Mouse (Mus musculus) MEL (cell line): ENCODE measurements at regions not wholly inside any gene's neighbourhood (a gene's known extent, or its start where the extent isn't known, plus 50 kb on each side); places are given as distances from the start of the nearest gene placed in this dataset.

Experiments used
- DNase-seq: peaks from one replicate; pipeline ENCODE4 v3.0.0; 2011; ENCODE audit warnings: low read depth, low spot score
- H3K27ac ChIP-seq: 2 replicates; pipeline ENCODE4 v1.5.1; 2012; ENCODE audit warnings: low read depth, mild to moderate bottlenecking, control low read depth, low read length, moderate library complexity; ENCODE audit not compliant: control insufficient read depth
- H3K27me3 ChIP-seq, 2 experiments: fragments of 150-350 bp in 1 of 2; sonication (generic) in 1 of 2; 2 replicates each; pipeline ENCODE4 v1.6.1; 2012; ENCODE audit warnings: low read length in 2 of 2, mild to moderate bottlenecking in 2 of 2, improper control_type of control experiment in 1 of 2, moderate library complexity in 1 of 2; ENCODE audit not compliant: insufficient read depth in 2 of 2, control insufficient read depth in 1 of 2
- H3K36me3 ChIP-seq, 2 experiments: 2 replicates each; pipeline ENCODE4 v1.6.1; 2012 to 2014; ENCODE audit warnings: low read length in 2 of 2, improper control_type of control experiment in 1 of 2, inconsistent platforms in 1 of 2, mild to moderate bottlenecking in 1 of 2; ENCODE audit not compliant: insufficient read depth in 2 of 2, control insufficient read depth in 1 of 2
- H3K4me1 ChIP-seq, 2 experiments: fragments of 150-350 bp in 1 of 2; sonication (generic) in 1 of 2; 2 replicates each; pipeline ENCODE4 v1.6.1; 2012; ENCODE audit warnings: low read length in 2 of 2, improper control_type of control experiment in 1 of 2, mild to moderate bottlenecking in 1 of 2; ENCODE audit not compliant: insufficient read depth in 2 of 2, control insufficient read depth in 1 of 2
- H3K4me3 ChIP-seq, 2 experiments: fragments of 150-350 bp in 1 of 2; sonication (generic) in 1 of 2; 2 replicates each; pipeline ENCODE4 v1.5.1; 2012; ENCODE audit warnings: low read depth in 2 of 2, low read length in 2 of 2, mild to moderate bottlenecking in 2 of 2, moderate library complexity in 2 of 2, control low read depth in 1 of 2, improper control_type of control experiment in 1 of 2; ENCODE audit not compliant: control insufficient read depth in 1 of 2, insufficient read depth in 1 of 2
- H3K79me2 ChIP-seq: 2 replicates; pipeline ENCODE4 v1.6.1; 2012; ENCODE audit warnings: mild to moderate bottlenecking, low read length, moderate library complexity; ENCODE audit not compliant: control insufficient read depth, poor library complexity, insufficient read depth
- H3K9ac ChIP-seq: 2 replicates; pipeline ENCODE4 v1.6.1; 2012; ENCODE audit warnings: low read depth, mild to moderate bottlenecking, control low read depth, low read length, moderate library complexity; ENCODE audit not compliant: control insufficient read depth, poor library complexity, severe bottlenecking
- H3K9me3 ChIP-seq: fragments of 150-350 bp; sonication (generic); replicated peaks from 2 replicates; pipeline ENCODE4 v1.6.1; 2012; ENCODE audit warnings: mild to moderate bottlenecking, low read length, improper control_type of control experiment, moderate library complexity; ENCODE audit not compliant: insufficient read depth
- CTCF ChIP-seq, 3 experiments: IDR thresholded peaks in 2 of 3; conservative IDR thresholded peaks in 1 of 3; 2 replicates each; pipeline ENCODE4 v1.5.1; 2011 to 2012; ENCODE audit warnings: low read length in 3 of 3, low read depth in 2 of 3, mild to moderate bottlenecking in 2 of 3, improper control_type of control experiment in 1 of 3, inconsistent platforms in 1 of 3, mixed read lengths in 1 of 3, moderate library complexity in 1 of 3; ENCODE audit not compliant: control insufficient read depth in 1 of 3, insufficient read depth in 1 of 3, poor library complexity in 1 of 3, severe bottlenecking in 1 of 3
- EP300 ChIP-seq, 2 experiments: IDR thresholded peaks; 2 replicates each; pipeline ENCODE4 v1.6.1; 2011; ENCODE audit warnings: improper control_type of control experiment in 2 of 2, low read length in 2 of 2, low read depth in 1 of 2, mild to moderate bottlenecking in 1 of 2
- GABPA ChIP-seq: IDR thresholded peaks from 2 replicates; pipeline ENCODE4 v1.6.1; 2012; ENCODE audit warnings: low read depth, mild to moderate bottlenecking, inconsistent platforms, low read length, improper control_type of control experiment, moderate library complexity
- KAT2A ChIP-seq: conservative IDR thresholded peaks from 2 replicates; pipeline ENCODE4 v1.6.1; 2012; ENCODE audit warnings: low read depth, low read length, improper control_type of control experiment, inconsistent platforms
- MAZ ChIP-seq: IDR thresholded peaks from 2 replicates; pipeline ENCODE4 v1.6.1; 2012; ENCODE audit warnings: low read depth, mild to moderate bottlenecking, inconsistent platforms, low read length, improper control_type of control experiment
- MXI1 ChIP-seq: IDR thresholded peaks from 2 replicates; pipeline ENCODE4 v1.6.1; 2011; ENCODE audit warnings: mild to moderate bottlenecking, low read depth, low read length, improper control_type of control experiment
- MYB ChIP-seq: IDR thresholded peaks from 2 replicates; pipeline ENCODE4 v1.6.1; 2011; ENCODE audit warnings: mild to moderate bottlenecking, low read depth, low read length, improper control_type of control experiment
- MYC ChIP-seq: IDR thresholded peaks from 2 replicates; pipeline ENCODE4 v1.6.1; 2011; ENCODE audit warnings: low read depth, mild to moderate bottlenecking, low read length, improper control_type of control experiment, moderate library complexity
- POLR2A ChIP-seq, 2 experiments: IDR thresholded peaks; 2 replicates each; pipeline ENCODE4 v1.6.1; 2011 to 2012; ENCODE audit warnings: low read length in 2 of 2, mild to moderate bottlenecking in 2 of 2, control low read depth in 1 of 2, improper control_type of control experiment in 1 of 2, low read depth in 1 of 2, moderate library complexity in 1 of 2; ENCODE audit not compliant: control insufficient read depth in 1 of 2, insufficient read depth in 1 of 2, poor library complexity in 1 of 2
- RCOR1 ChIP-seq: IDR thresholded peaks from 2 replicates; pipeline ENCODE4 v1.6.1; 2012; ENCODE audit warnings: low read depth, mild to moderate bottlenecking, inconsistent platforms, low read length, improper control_type of control experiment
- ZC3H11A ChIP-seq: IDR thresholded peaks from 2 replicates; pipeline ENCODE4 v1.6.1; 2012; ENCODE audit warnings: low read depth, mild to moderate bottlenecking, inconsistent platforms, low read length, improper control_type of control experiment
- ZKSCAN1 ChIP-seq: IDR thresholded peaks from 2 replicates; pipeline ENCODE4 v1.6.1; 2012; ENCODE audit warnings: low read depth, mild to moderate bottlenecking, inconsistent platforms, low read length, improper control_type of control experiment, moderate library complexity
- ZNF384 ChIP-seq: IDR thresholded peaks from 2 replicates; pipeline ENCODE4 v1.6.1; 2012; ENCODE audit warnings: low read depth, mild to moderate bottlenecking, inconsistent platforms, low read length, improper control_type of control experiment

DNA sequence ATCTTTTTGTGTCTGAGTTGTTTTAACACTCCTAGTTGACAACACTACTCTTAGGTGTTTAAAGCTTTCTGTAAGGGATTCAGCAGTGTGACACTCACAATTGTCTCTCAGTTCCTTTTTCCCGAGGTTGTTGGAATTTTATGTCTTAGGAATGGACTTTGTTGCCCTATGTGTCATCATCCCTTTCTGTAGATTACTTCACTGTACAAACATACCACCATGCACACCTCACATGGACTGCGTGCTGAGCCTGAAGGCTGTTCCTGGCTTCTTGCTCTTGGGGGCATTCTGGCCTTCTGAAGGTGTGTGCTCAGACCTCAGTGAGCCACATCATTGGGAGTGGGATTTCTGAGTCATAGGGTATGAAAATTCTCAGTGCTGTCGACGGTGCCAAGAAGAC is 358.1 kb downstream of the Etnk1 start:
- no peaks in the 10 kb centered on the region for H3K27me3 ChIP-seq
- no peaks in the 10 kb centered on the region for H3K9me3 ChIP-seq
- no peaks in the 10 kb centered on the region for H3K4me1 ChIP-seq
- no peak overlapping the region for H3K27ac ChIP-seq
- TF ChIP-seq KAT2A (no peak), GABPA (no peak), ZKSCAN1 (no peak), EP300 (IDR thresholded peaks at IDR 0.05; ENCODE audit: low read depth in 1 of 2, low read length in 2 of 2) (no peak), MAZ (no peak)
- no peak overlapping the region for H3K9ac ChIP-seq
- no peak overlapping the region for H3K4me3 ChIP-seq
- no peaks in the 10 kb centered on the region for H3K36me3 ChIP-seq
- no peaks in the 10 kb centered on the region for H3K79me2 ChIP-seq
- no peak for DNase-seq

DNA sequence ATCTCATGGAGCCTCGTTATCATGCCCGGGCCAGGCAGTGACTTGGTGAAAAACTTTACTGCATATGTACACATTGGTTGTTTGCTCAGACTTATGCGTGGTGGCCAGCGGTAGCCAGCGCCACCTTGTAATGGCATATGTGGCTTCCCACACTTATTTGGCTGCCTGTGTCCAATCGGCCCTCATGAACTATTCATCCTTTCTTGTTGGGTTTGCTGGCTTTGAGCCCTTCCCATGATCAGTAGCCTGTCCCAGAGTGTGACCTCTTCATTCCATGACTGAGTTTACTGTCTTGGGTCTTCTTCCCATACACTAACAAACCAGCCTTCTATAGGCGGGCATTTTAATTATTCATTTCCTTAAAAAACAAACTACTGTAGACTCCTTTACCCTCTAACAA is 361.9 kb downstream of the Etnk1 start:
- Histone ChIP-seq H3K36me3 (no peaks in the 10 kb centered on the region), H3K4me1 (no peaks in the 10 kb centered on the region), H3K27me3 (no peaks in the 10 kb centered on the region; a peak in 1 of 4 replicates), H3K79me2 (no peaks in the 10 kb centered on the region), H3K9ac (no peak overlapping the region), H3K4me3 (no peak overlapping the region), H3K9me3 (no peaks in the 10 kb centered on the region), H3K27ac (no peak overlapping the region)
- no peak for DNase-seq
- TF ChIP-seq RCOR1, result no peak
- no peak for TF ChIP-seq MYC
- TF ChIP-seq CTCF (IDR thresholded peaks at IDR 0.05 in 2 of 3, conservative IDR thresholded peaks at IDR 0.05 in 1 of 3; ENCODE audit: control insufficient read depth in 1 of 3, insufficient read depth in 1 of 3, low read depth in 2 of 3, low read length in 3 of 3, poor library complexity in 1 of 3, severe bottlenecking in 1 of 3), result no peak
- no peak for TF ChIP-seq POLR2A (IDR thresholded peaks at IDR 0.05; ENCODE audit: control insufficient read depth in 1 of 2, insufficient read depth in 1 of 2, low read depth in 1 of 2, low read length in 2 of 2, poor library complexity in 1 of 2)
- no peak for TF ChIP-seq MXI1
- TF ChIP-seq MYB, result no peak

DNA sequence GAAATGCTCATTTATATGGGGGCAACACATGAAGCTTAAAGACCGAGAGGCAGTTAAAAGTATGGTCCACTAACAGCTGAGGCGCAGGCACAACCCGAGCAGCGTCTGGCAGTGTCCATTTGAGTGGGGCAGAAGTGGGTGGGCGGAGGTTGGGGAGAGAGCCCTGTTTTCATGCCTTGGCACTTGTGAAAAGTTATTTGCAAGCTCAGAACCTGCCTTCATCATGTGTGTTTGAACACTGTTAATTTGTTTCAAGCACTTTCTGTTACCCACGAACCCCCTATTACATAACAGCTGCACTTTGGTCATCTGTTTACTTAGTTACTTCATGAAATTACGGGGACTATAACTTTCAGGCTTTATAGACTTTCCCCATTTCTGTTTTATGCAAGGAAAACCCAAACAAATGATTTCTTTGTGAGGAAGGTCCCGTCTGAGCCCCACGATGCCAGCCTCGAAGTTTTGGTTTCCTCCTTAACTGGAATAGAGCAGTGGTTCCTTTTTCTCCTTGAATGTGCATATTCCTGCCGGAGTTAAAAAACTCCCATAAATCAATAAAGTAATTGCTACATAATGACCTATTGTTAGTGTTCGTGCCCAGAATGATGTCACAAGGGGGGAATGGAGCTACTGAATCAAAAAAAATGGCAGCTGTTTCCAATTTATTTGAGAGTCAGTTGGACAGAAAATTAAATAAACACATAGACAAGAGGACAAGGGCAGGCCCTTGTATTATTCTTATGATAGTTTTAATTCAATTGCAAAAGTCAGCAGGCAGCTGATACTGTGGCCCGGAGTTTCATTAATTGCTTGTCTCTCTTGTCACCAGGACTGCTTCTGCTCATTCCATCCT is 363.6 kb downstream of the Etnk1 start:
- Histone ChIP-seq H3K4me1 (no peaks in the 10 kb centered on the region), H3K27me3 (no peaks in the 10 kb centered on the region; a peak in 1 of 4 replicates), H3K79me2 (no peaks in the 10 kb centered on the region), H3K9me3 (no peaks in the 10 kb centered on the region), H3K9ac (no peak overlapping the region), H3K4me3 (no peak overlapping the region), H3K27ac (no peak overlapping the region), H3K36me3 (no peaks in the 10 kb centered on the region)
- no peak for DNase-seq
- TF ChIP-seq ZC3H11A (no peak), ZNF384 (no peak), MXI1 (no peak)
